Mouse (Mus musculus): Measurements from ENCODE around the gene Akap6.

GRCm38 (mm10) chr12:53040634-53041033 lies 341.5 kb downstream of the Akap6 start:
- TF ChIP-seq CTCF (IDR thresholded peaks at IDR 0.05; ENCODE audit: borderline replicate concordance, extremely low read depth, insufficient read depth, insufficient read length): no peak
- no peak for TF ChIP-seq POLR2A (IDR thresholded peaks at IDR 0.05; ENCODE audit: borderline replicate concordance, extremely low read depth, insufficient read depth, insufficient read length, poor library complexity, severe bottlenecking)
